Mouse (Mus musculus): ENCODE results near the gene Yy1.
A peak's percentile ranks its signal among the peaks of the same experiment; 100 is the strongest.

- TF ChIP-seq CTCF (conservative IDR thresholded peaks at IDR 0.05; ENCODE audit: insufficient read depth, insufficient read length, low read depth, low read length) = no peak
- TF ChIP-seq POLR2A (IDR thresholded peaks at IDR 0.05; ENCODE audit: low read depth, low read length) = peak; percentile 35
These were observed 27.0 kb upstream of the Yy1 start for GRCm38 (mm10) chr12:108765751-108766221.
